Mouse (Mus musculus) spleen, postnatal 4 days (tissue): ENCODE data around the gene Nrsn2.

ENCODE experiments used
- DNase-seq, 2 experiments: peaks; one replicate each; pipeline ENCODE4 v3.0.0; 2022; ENCODE audit warnings: low spot score in 2 of 2

Nrsn2 gene

GRCm38 (mm10) chr2:152343329-152344213, 32.9 kb downstream of the Nrsn2 start, which contains the start of gene Trib3:
Trib3 (minus strand) TSS chr2:152344032.
- peak; percentile 79 to 89 for DNase-seq

- no peak for DNase-seq
Observed at GRCm38 (mm10) chr2:152339631-152340179, 36.7 kb downstream of the Nrsn2 start.

GRCm38 (mm10) chr2:152338319-152338718, 38.1 kb downstream of the Nrsn2 start:
- no peak for DNase-seq

- DNase-seq: no peak
Observed at GRCm38 (mm10) chr2:152337591-152338212, 38.7 kb downstream of the Nrsn2 start.

GRCm38 (mm10) chr2:152336856-152337255, 39.6 kb downstream of the Nrsn2 start:
- DNase-seq: no peak

GRCm38 (mm10) chr2:152335289-152335820, 41.1 kb downstream of the Nrsn2 start:
- DNase-seq: no peak

GRCm38 (mm10) chr2:152333345-152334006, 43.0 kb downstream of the Nrsn2 start:
- no peak for DNase-seq

GRCm38 (mm10) chr2:152332101-152332825, 44.2 kb downstream of the Nrsn2 start, which contains the start of gene Rbck1:
Rbck1 (minus strand) TSS chr2:152332653.
- peak; percentile 87 to 90 for DNase-seq

GRCm38 (mm10) chr2:152330858-152331423, 45.5 kb downstream of the Nrsn2 start:
- DNase-seq: peak; percentile 50 to 73

- no peak for DNase-seq
Observed at GRCm38 (mm10) chr2:152327980-152328379, 48.5 kb downstream of the Nrsn2 start.

GRCm38 (mm10) chr2:152326654-152327053, 49.8 kb downstream of the Nrsn2 start:
- no peak for DNase-seq

- no peak for DNase-seq
Observed at GRCm38 (mm10) chr2:152326157-152326556, 50.3 kb downstream of the Nrsn2 start.

GRCm38 (mm10) chr2:152324842-152325241, 51.6 kb downstream of the Nrsn2 start:
- DNase-seq: no peak

GRCm38 (mm10) chr2:152323971-152324370, 52.5 kb downstream of the Nrsn2 start:
- no peak for DNase-seq

GRCm38 (mm10) chr2:152322198-152322597, 54.2 kb downstream of the Nrsn2 start:
- no peak for DNase-seq

GRCm38 (mm10) chr2:152321558-152321957, 54.9 kb downstream of the Nrsn2 start:
- DNase-seq: no peak
